Mouse (Mus musculus): ENCODE measurements around the gene Ppm1m. TPM values are rescaled to one million over a fixed set of nuclear protein-coding genes. Genes with fewer than 3 reads are reported as not detected.

Gene Ppm1m
- polyA plus RNA-seq, 1 experiment from 2014 or later = 26.9 TPM

DNA sequence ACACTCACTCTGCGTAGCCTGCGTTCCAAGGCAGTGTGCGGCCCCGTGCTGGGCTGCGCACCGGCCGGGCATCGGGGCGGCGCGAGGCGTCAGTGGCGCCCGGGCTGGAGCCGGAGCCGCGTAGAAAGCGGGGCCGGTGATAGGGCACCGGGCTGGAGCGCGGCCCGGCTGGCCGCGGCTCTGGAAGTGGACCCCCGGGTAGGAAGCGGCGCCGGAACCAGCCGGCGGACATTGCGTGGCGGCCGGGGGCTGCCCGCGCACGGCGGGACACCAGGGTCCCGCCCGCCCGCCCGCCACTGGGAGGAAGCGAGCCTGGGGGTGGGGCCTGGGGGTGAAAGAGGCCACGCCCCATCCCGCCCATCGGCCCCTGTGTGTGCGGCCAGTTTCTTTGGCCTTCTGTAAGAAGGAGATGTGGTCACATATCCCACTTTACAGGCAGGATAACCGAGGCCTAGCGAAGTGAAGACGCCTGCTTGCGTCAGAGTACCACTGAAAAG is 536 bp downstream of the Ppm1m start:
- H3K4me1 ChIP-seq (ENCODE audit: control insufficient read depth, insufficient read depth, low read length) = peaks cover 25% of the 10 kb centered on the region
- H3K27ac ChIP-seq (ENCODE audit: low read depth, low read length) = no peak overlapping the region
- peak overlapping the region; percentile 75 for H3K9ac ChIP-seq (ENCODE audit: low read length)
- DNase-seq (ENCODE audit: low spot score, missing footprints) (peak; percentile 94), ATAC-seq (ENCODE audit: low FRiP score) (peak; percentile 66)
- H3K4me3 ChIP-seq (ENCODE audit: low read depth, low read length) = peak overlapping the region; percentile 55
- H3K4me2 ChIP-seq = peak overlapping the region; percentile 44
- 0 out of 2 replicates have a peak, but pooled peaks cover 3% of the 10 kb centered on the region for H3K36me3 ChIP-seq (ENCODE audit: control insufficient read depth, insufficient read depth, low read length)
- H3K9me3 ChIP-seq (ENCODE audit: control insufficient read depth, low read length) = no peaks in the 10 kb centered on the region
- under 1% methylated on average over 45 of the region's 51 CpGs for WGBS
- no peaks in the 10 kb centered on the region for H3K27me3 ChIP-seq (ENCODE audit: control insufficient read depth, insufficient read depth, low read length)

DNA sequence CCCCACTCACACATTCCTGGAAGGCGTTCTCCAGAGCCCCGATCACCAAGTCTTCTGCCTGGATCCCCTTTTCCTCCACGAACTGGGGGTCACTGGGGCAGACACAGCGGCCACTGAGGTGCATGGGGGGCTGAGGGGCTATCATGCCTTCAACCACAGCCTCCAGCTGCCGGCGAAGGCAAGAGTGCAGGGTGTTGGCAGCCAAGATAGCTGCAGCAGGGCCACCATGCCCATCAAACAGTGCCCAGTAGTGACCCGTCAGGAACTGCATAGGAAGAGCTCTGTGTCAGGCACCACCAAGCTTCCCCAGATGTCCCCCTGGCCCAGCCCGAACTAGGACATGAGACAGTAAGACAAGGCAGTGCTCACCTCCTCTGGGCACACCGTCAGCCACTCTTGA is 1.8 kb downstream of the Ppm1m start:
- Histone ChIP-seq H3K4me1 (ENCODE audit: control insufficient read depth, insufficient read depth, low read length) (peaks cover 18% of the 10 kb centered on the region), H3K4me3 (ENCODE audit: low read depth, low read length) (no peak overlapping the region), H3K27me3 (ENCODE audit: control insufficient read depth, insufficient read depth, low read length) (no peaks in the 10 kb centered on the region), H3K9ac (ENCODE audit: low read length) (no peak overlapping the region), H3K27ac (ENCODE audit: low read depth, low read length) (no peak overlapping the region), H3K4me2 (no peak overlapping the region), H3K36me3 (ENCODE audit: control insufficient read depth, insufficient read depth, low read length) (0 out of 2 replicates have a peak, but pooled peaks cover 3% of the 10 kb centered on the region), H3K9me3 (ENCODE audit: control insufficient read depth, low read length) (no peaks in the 10 kb centered on the region)
- ATAC-seq (ENCODE audit: low FRiP score) (no peak), DNase-seq (ENCODE audit: low spot score, missing footprints) (no peak)
- WGBS = 92% methylated on average over 9 of the region's 9 CpGs

DNA sequence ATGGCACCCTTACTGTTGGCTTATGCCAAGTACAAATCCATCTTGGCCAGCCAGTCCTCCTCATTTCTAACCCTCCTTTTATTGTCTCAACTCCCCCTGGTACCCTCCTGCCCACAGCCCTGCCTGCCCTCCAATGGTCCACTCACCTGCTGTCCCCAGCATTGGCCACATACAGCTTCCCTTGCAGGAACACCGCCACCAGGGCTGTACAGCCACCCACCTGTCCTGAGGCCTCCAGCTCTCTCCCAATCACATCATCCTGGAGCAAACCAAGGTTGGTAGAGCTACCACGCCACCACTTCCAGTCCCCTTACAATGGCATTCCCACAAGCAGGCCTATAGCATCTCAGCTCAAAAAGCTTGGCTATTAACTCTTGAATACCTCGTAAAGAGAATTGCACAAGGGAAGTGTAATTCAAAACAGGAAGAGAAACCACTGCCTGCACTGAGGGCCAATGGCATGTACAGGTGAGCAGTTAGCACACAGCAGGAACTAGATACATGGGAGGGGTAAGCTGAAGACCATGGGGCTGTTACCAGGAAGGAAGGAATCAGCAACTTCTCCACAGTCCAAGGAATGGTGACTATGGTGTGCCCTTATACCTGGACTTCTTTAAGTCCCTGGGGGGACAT is 2.3 kb downstream of the Ppm1m start:
- ATAC-seq (ENCODE audit: low FRiP score) (no peak), DNase-seq (ENCODE audit: low spot score, missing footprints) (no peak)
- H3K9ac ChIP-seq (ENCODE audit: low read length) = no peak overlapping the region
- H3K27ac ChIP-seq (ENCODE audit: low read depth, low read length) = no peak overlapping the region
- H3K4me3 ChIP-seq (ENCODE audit: low read depth, low read length) = no peak overlapping the region
- no peaks in the 10 kb centered on the region for H3K9me3 ChIP-seq (ENCODE audit: control insufficient read depth, low read length)
- WGBS = 89% methylated on average over 3 of the region's 3 CpGs
- H3K4me1 ChIP-seq (ENCODE audit: control insufficient read depth, insufficient read depth, low read length) = peaks cover 16% of the 10 kb centered on the region
- 0 out of 2 replicates have a peak, but pooled peaks cover 5% of the 10 kb centered on the region for H3K36me3 ChIP-seq (ENCODE audit: control insufficient read depth, insufficient read depth, low read length)
- H3K27me3 ChIP-seq (ENCODE audit: control insufficient read depth, insufficient read depth, low read length) = no peaks in the 10 kb centered on the region
- no peak overlapping the region for H3K4me2 ChIP-seq

- ATAC-seq (ENCODE audit: low FRiP score) = no peak
- Histone ChIP-seq H3K27me3 (ENCODE audit: control insufficient read depth, insufficient read depth, low read length) (no peaks in the 10 kb centered on the region), H3K4me1 (ENCODE audit: control insufficient read depth, insufficient read depth, low read length) (peaks cover 16% of the 10 kb centered on the region), H3K9me3 (ENCODE audit: control insufficient read depth, low read length) (no peaks in the 10 kb centered on the region), H3K9ac (ENCODE audit: low read length) (no peak overlapping the region), H3K4me3 (ENCODE audit: low read depth, low read length) (no peak overlapping the region), H3K4me2 (no peak overlapping the region), H3K36me3 (ENCODE audit: control insufficient read depth, insufficient read depth, low read length) (peaks cover 9% of the 10 kb centered on the region; the same call in 1 of the 2 replicates), H3K27ac (ENCODE audit: low read depth, low read length) (peak overlapping the region; percentile 20; the same call in 1 of the 2 replicates)
- 86% methylated on average over 8 of the region's 8 CpGs for WGBS
- no peak for DNase-seq (ENCODE audit: low spot score, missing footprints)
These were observed 3.9 kb downstream of the Ppm1m start for GRCm38 (mm10) chr9:106195693-106196092.

GRCm38 (mm10) chr9:106193930-106194807 is 5.4 kb downstream of the Ppm1m start:
- 92% methylated on average over 8 of the region's 8 CpGs for WGBS
- ATAC-seq (ENCODE audit: low FRiP score) (no peak), DNase-seq (ENCODE audit: low spot score, missing footprints) (no peak)
- no peak overlapping the region for H3K27ac ChIP-seq (ENCODE audit: low read depth, low read length)
- H3K9ac ChIP-seq (ENCODE audit: low read length) = no peak overlapping the region
- H3K4me1 ChIP-seq (ENCODE audit: control insufficient read depth, insufficient read depth, low read length) = peaks cover 11% of the 10 kb centered on the region
- no peak overlapping the region for H3K4me2 ChIP-seq
- peaks cover 19% of the 10 kb centered on the region for H3K36me3 ChIP-seq (ENCODE audit: control insufficient read depth, insufficient read depth, low read length)
- no peaks in the 10 kb centered on the region for H3K27me3 ChIP-seq (ENCODE audit: control insufficient read depth, insufficient read depth, low read length)
- H3K9me3 ChIP-seq (ENCODE audit: control insufficient read depth, low read length) = no peaks in the 10 kb centered on the region
- H3K4me3 ChIP-seq (ENCODE audit: low read depth, low read length) = no peak overlapping the region

- no peak overlapping the region for H3K4me3 ChIP-seq (ENCODE audit: low read depth, low read length)
- no peaks in the 10 kb centered on the region for H3K27me3 ChIP-seq (ENCODE audit: control insufficient read depth, insufficient read depth, low read length)
- peaks cover 4% of the 10 kb centered on the region for H3K4me1 ChIP-seq (ENCODE audit: control insufficient read depth, insufficient read depth, low read length)
- H3K4me2 ChIP-seq = no peak overlapping the region
- H3K27ac ChIP-seq (ENCODE audit: low read depth, low read length) = no peak overlapping the region
- DNase-seq (ENCODE audit: low spot score, missing footprints) (no peak), ATAC-seq (ENCODE audit: low FRiP score) (no peak)
- peaks cover 29% of the 10 kb centered on the region for H3K36me3 ChIP-seq (ENCODE audit: control insufficient read depth, insufficient read depth, low read length)
- no peak overlapping the region for H3K9ac ChIP-seq (ENCODE audit: low read length)
- H3K9me3 ChIP-seq (ENCODE audit: control insufficient read depth, low read length) = no peaks in the 10 kb centered on the region
- WGBS = 82% methylated on average over 1 of the region's 1 CpGs
These were observed 6.5 kb downstream of the Ppm1m start for GRCm38 (mm10) chr9:106192998-106193397.

DNA sequence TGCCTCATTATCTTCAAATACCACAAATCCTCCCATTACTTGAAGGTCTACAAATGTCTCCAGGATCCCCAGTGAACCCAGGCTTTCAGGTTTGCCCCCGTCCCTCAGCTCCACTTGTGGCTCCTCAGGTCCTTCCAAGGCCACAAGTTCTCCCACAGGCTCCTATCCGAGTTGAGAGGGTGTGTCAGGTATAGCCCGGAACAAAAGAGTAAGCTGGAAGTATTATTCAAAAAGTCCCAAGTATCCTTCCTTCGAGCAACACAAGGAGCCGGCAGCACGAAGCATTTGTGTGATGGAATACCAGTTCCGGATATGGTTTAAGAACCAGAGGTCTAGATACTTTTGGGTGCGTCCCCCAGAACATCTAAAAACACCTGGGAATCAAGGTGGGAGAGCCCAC is 7.5 kb downstream of the Ppm1m start:
- Histone ChIP-seq H3K4me2 (no peak overlapping the region), H3K4me1 (ENCODE audit: control insufficient read depth, insufficient read depth, low read length) (peaks cover 4% of the 10 kb centered on the region; the same call in 1 of the 2 replicates), H3K9ac (ENCODE audit: low read length) (no peak overlapping the region), H3K27me3 (ENCODE audit: control insufficient read depth, insufficient read depth, low read length) (no peaks in the 10 kb centered on the region), H3K4me3 (ENCODE audit: low read depth, low read length) (no peak overlapping the region), H3K36me3 (ENCODE audit: control insufficient read depth, insufficient read depth, low read length) (peaks cover 37% of the 10 kb centered on the region), H3K27ac (ENCODE audit: low read depth, low read length) (no peak overlapping the region), H3K9me3 (ENCODE audit: control insufficient read depth, low read length) (no peaks in the 10 kb centered on the region)
- 94% methylated on average over 8 of the region's 8 CpGs for WGBS
- DNase-seq (ENCODE audit: low spot score, missing footprints) (no peak), ATAC-seq (ENCODE audit: low FRiP score) (no peak)

- no peak overlapping the region for H3K4me2 ChIP-seq
- H3K27me3 ChIP-seq (ENCODE audit: control insufficient read depth, insufficient read depth, low read length) = no peaks in the 10 kb centered on the region
- H3K4me3 ChIP-seq (ENCODE audit: low read depth, low read length) = no peak overlapping the region
- H3K9me3 ChIP-seq (ENCODE audit: control insufficient read depth, low read length) = no peaks in the 10 kb centered on the region
- ATAC-seq (ENCODE audit: low FRiP score) (no peak), DNase-seq (ENCODE audit: low spot score, missing footprints) (no peak)
- H3K9ac ChIP-seq (ENCODE audit: low read length) = no peak overlapping the region
- peaks cover 40% of the 10 kb centered on the region for H3K36me3 ChIP-seq (ENCODE audit: control insufficient read depth, insufficient read depth, low read length)
- no peak overlapping the region for H3K27ac ChIP-seq (ENCODE audit: low read depth, low read length)
- H3K4me1 ChIP-seq (ENCODE audit: control insufficient read depth, insufficient read depth, low read length) = peaks cover 4% of the 10 kb centered on the region; the same call in 1 of the 2 replicates
- WGBS = 95% methylated on average over 1 of the region's 1 CpGs
These were observed 8.2 kb downstream of the Ppm1m start for GRCm38 (mm10) chr9:106191355-106191754.

DNA sequence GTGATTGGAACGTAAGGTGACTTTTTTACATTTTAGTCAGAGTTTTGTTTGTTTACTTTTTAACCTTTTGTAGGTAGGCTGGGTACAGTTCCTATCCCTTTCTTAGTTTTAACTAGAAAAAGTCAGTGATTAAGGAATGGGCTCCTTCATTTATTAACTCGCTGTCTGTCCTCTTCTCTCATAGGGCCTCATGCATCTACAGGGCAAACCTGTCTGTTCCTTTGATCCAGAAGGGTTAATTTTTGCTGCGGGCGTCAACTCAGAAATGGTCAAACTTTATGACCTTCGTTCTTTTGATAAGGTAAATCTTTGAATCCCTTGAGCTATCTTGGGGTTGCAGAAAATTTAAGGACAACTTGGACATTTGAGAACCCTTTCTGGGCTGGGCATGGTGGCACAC is 15.6 kb downstream of the Ppm1m start:
- no peaks in the 10 kb centered on the region for H3K9me3 ChIP-seq (ENCODE audit: control insufficient read depth, low read length)

More for the DNA sequence above, 15.6 kb downstream of the Ppm1m start:
- Histone ChIP-seq H3K27ac (ENCODE audit: low read depth, low read length) (no peak overlapping the region), H3K4me1 (ENCODE audit: control insufficient read depth, insufficient read depth, low read length) (no peaks in the 10 kb centered on the region), H3K27me3 (ENCODE audit: control insufficient read depth, insufficient read depth, low read length) (no peaks in the 10 kb centered on the region), H3K4me3 (ENCODE audit: low read depth, low read length) (no peak overlapping the region), H3K9ac (ENCODE audit: low read length) (no peak overlapping the region), H3K36me3 (ENCODE audit: control insufficient read depth, insufficient read depth, low read length) (peaks cover 52% of the 10 kb centered on the region), H3K4me2 (no peak overlapping the region)
- DNase-seq (ENCODE audit: low spot score, missing footprints) (no peak), ATAC-seq (ENCODE audit: low FRiP score) (no peak)
- 97% methylated on average over 5 of the region's 5 CpGs for WGBS
